Mouse (Mus musculus): ENCODE results near the gene Hist1h1a. TPM values are rescaled to one million over a fixed set of nuclear protein-coding genes. Genes with fewer than 3 reads are reported as not detected.

The Hist1h1a gene
- polyA plus RNA-seq, 1 experiment from 2014 or later: 2.5 TPM

DNA sequence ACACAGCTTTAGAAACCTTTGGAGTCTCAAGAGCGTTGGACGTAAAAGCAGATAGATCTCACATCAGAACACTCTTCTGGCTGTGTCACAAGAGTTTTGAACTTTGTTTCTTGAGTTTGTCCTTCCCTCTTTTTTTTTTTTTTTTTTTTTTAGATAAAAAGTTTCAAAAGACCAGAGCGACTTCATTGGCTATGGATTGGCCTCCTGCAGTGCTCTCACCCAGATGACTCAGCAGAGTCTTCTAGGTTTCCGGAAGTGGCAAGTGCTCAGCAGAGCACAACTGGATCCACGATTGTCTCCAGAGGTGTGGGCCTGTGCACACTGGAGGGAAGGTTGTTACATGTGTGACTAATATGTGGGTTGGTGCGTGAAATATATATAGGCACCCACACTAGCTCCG, 14.9 kb downstream of the Hist1h1a start:
- no peaks in the 10 kb centered on the region for H3K27me3 ChIP-seq (ENCODE audit: control insufficient read depth, insufficient read depth, low read depth, low read length)
- WGBS (ENCODE audit: insufficient replicate concordance): 72% methylated on average over 7 of the region's 7 CpGs

DNA sequence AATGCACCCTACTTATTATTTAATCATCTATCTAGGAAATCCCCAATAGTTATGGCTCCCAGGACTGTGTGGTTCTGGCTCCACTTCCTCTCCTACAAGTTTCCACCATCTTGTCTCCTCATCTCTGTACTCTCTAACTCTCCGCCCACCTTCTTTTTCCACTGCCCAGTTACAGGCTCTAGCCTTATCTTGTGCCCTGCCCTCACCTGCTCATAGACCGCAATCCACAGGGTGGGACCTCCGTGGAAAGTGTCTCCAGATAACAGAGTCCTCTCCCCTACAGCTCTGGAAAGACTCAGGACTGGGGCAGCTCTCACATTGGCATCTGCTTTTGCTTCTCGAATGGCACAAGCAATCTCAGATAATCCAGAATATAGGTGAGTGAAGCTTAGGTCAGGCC, 15.6 kb downstream of the Hist1h1a start:
- 49% methylated on average over 4 of the region's 4 CpGs for WGBS (ENCODE audit: insufficient replicate concordance)
- H3K9ac ChIP-seq (ENCODE audit: low read depth, low read length): no peak overlapping the region
- no peak overlapping the region for H3K4me2 ChIP-seq (ENCODE audit: low read depth, low read length)
- H3K27me3 ChIP-seq (ENCODE audit: control insufficient read depth, insufficient read depth, low read depth, low read length): no peaks in the 10 kb centered on the region
- no peaks in the 10 kb centered on the region for H3K9me3 ChIP-seq (replicated peaks; ENCODE audit: control insufficient read depth, low read length)
- 0 out of 2 replicates have a peak, but pooled peaks have one; percentile 11 for ATAC-seq (ENCODE audit: low read depth)
- H3K27ac ChIP-seq (ENCODE audit: low read length): no peak overlapping the region
- no peaks in the 10 kb centered on the region; the same call in 1 of the 2 replicates for H3K4me1 ChIP-seq (ENCODE audit: control insufficient read depth, low read depth, low read length)
- no peak overlapping the region for H3K4me3 ChIP-seq (ENCODE audit: low read depth, low read length)
- H3K36me3 ChIP-seq (ENCODE audit: control insufficient read depth, insufficient read depth): no peaks in the 10 kb centered on the region

More for the DNA sequence above, 14.9 kb downstream of the Hist1h1a start:
- H3K36me3 ChIP-seq (ENCODE audit: control insufficient read depth, insufficient read depth): no peaks in the 10 kb centered on the region
- no peak overlapping the region for H3K27ac ChIP-seq (ENCODE audit: low read length)
- H3K4me2 ChIP-seq (ENCODE audit: low read depth, low read length): no peak overlapping the region
- no peak for ATAC-seq (ENCODE audit: low read depth)
- H3K9ac ChIP-seq (ENCODE audit: low read depth, low read length): no peak overlapping the region
- no peak overlapping the region for H3K4me3 ChIP-seq (ENCODE audit: low read depth, low read length)
- H3K9me3 ChIP-seq (replicated peaks; ENCODE audit: control insufficient read depth, low read length): no peaks in the 10 kb centered on the region
- peaks cover 2% of the 10 kb centered on the region; the same call in 1 of the 2 replicates for H3K4me1 ChIP-seq (ENCODE audit: control insufficient read depth, low read depth, low read length)

DNA sequence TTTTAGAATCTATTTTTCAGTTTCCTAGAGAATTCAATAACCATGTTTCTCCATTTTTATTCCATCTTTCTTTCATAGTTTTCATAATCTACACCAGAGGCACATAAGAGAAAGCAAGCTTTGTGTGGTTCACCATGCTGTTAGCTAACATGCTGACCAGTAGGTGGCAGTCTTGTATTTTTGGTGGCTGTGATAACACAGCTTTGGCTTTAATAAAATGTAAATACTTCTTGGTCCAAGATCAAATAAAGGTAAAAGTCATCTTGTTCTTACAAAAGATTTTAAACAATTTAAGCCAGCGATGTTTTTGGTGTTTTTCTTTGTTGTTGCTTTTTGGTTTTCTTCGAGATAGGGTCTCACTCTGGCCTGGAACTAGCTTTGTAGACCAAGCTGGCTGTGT, 29.1 kb downstream of the Hist1h1a start:
- 31% methylated on average over 2 of the region's 2 CpGs for WGBS (ENCODE audit: insufficient replicate concordance)
- Histone ChIP-seq H3K4me2 (ENCODE audit: low read depth, low read length) (no peak overlapping the region), H3K4me3 (ENCODE audit: low read depth, low read length) (no peak overlapping the region), H3K27me3 (ENCODE audit: control insufficient read depth, insufficient read depth, low read depth, low read length) (no peaks in the 10 kb centered on the region), H3K9me3 (replicated peaks; ENCODE audit: control insufficient read depth, low read length) (no peaks in the 10 kb centered on the region), H3K36me3 (ENCODE audit: control insufficient read depth, insufficient read depth) (no peaks in the 10 kb centered on the region), H3K9ac (ENCODE audit: low read depth, low read length) (no peak overlapping the region), H3K4me1 (ENCODE audit: control insufficient read depth, low read depth, low read length) (no peaks in the 10 kb centered on the region), H3K27ac (ENCODE audit: low read length) (no peak overlapping the region)
- no peak for ATAC-seq (ENCODE audit: low read depth)

DNA sequence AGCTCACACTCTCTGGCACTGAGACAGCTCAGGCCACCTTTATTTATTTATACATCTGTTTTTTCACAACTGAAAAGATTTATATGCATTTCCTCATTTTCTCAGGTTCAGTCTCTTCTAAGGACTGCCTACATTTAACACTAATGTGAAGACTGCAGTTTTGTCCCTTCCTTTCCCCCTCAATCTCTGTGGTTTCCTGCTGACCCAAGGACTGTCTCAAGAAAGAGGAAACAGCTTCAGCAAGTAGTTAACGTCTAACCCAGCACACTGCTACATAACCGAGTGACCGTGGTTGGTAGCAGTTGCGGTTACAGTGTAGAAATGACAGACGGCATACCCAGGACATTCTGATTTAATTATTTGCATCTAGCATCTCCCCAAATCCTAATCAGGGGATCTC, 35.9 kb downstream of the Hist1h1a start:
- 14% methylated on average over 5 of the region's 5 CpGs for WGBS (ENCODE audit: insufficient replicate concordance)
- H3K9me3 ChIP-seq (replicated peaks; ENCODE audit: control insufficient read depth, low read length): no peaks in the 10 kb centered on the region

DNA sequence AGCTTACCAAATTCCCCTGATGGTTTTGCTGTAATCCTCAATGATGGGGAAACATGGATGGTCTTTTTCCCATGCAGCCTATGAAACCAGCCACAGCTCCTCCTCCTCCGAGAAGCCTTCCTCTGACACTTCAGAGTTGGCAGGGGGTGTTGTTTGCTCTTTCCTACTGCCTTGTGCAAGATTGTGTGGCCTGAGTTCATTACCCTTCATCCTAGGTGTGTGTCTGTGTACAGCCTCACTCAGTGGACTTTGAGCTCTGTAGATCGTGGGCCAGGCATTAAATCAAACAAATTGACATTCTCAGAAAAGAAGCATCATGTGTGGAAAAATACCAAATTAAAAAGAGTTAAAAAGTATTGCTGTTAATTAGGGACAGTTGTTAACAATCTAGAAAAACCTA, 41.1 kb downstream of the Hist1h1a start:
- 45% methylated on average over 2 of the region's 2 CpGs for WGBS (ENCODE audit: insufficient replicate concordance)

More for the DNA sequence above, 35.9 kb downstream of the Hist1h1a start:
- Histone ChIP-seq H3K4me2 (ENCODE audit: low read depth, low read length) (no peak overlapping the region), H3K36me3 (ENCODE audit: control insufficient read depth, insufficient read depth) (no peaks in the 10 kb centered on the region), H3K27me3 (ENCODE audit: control insufficient read depth, insufficient read depth, low read depth, low read length) (no peaks in the 10 kb centered on the region), H3K9ac (ENCODE audit: low read depth, low read length) (no peak overlapping the region), H3K4me3 (ENCODE audit: low read depth, low read length) (no peak overlapping the region), H3K4me1 (ENCODE audit: control insufficient read depth, low read depth, low read length) (no peaks in the 10 kb centered on the region; the same call in 1 of the 2 replicates), H3K27ac (ENCODE audit: low read length) (no peak overlapping the region)
- ATAC-seq (ENCODE audit: low read depth): no peak

DNA sequence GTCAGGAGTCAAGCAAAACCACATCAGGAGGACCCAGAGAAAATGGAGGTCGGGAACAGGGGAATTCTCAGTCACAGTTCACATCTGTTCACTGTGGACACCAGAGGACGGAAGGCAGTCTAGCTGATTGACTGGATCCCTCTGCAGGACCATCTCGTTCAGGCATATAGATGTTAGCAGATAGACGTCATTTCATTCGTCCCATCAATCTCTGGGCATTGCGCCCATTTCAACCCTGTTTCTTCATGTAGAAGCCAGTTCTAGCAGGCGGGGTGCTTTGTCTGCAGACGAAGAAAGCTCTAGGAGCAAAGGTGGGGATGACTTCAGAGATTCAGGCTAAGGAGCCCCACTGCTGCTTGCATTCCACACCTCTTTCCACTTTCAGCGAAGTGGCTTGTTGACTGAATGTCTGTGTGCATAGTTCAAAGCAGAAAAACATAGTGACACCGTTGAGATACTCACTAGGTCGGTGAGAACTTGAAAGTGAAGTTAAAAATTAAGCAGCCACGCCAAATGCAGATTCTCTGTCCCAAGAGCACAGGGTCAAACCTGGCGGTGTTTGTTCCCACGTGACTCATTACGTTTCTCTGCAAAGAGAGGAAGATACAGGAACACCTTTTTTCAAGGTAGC, 43.1 kb downstream of the Hist1h1a start, which contains the start of gene Slc17a2:
Gene Slc17a2 (plus strand): TSS at position 572 of the 631 bp plus-strand sequence.
- no peaks in the 10 kb centered on the region for H3K36me3 ChIP-seq (ENCODE audit: control insufficient read depth, insufficient read depth)
- peak; percentile 79 for ATAC-seq (ENCODE audit: low read depth)
- H3K27ac ChIP-seq (ENCODE audit: low read length): peak within 1 kb of the TSS; percentile 32; the same call in 1 of the 2 replicates
- H3K27me3 ChIP-seq (ENCODE audit: control insufficient read depth, insufficient read depth, low read depth, low read length): no peaks in the 10 kb centered on the region
- H3K4me3 ChIP-seq (ENCODE audit: low read depth, low read length): no peak within 1 kb of the TSS
- H3K9ac ChIP-seq (ENCODE audit: low read depth, low read length): no peak within 1 kb of the TSS
- peaks cover 3% of the 10 kb centered on the region for H3K4me1 ChIP-seq (ENCODE audit: control insufficient read depth, low read depth, low read length)
- WGBS (ENCODE audit: insufficient replicate concordance): 58% methylated on average over 15 of the region's 15 CpGs
- no peak within 1 kb of the TSS for H3K4me2 ChIP-seq (ENCODE audit: low read depth, low read length)
- H3K9me3 ChIP-seq (replicated peaks; ENCODE audit: control insufficient read depth, low read length): no peaks in the 10 kb centered on the region

More for the DNA sequence above, 41.1 kb downstream of the Hist1h1a start:
- Histone ChIP-seq H3K4me2 (ENCODE audit: low read depth, low read length) (no peak overlapping the region), H3K9ac (ENCODE audit: low read depth, low read length) (no peak overlapping the region), H3K27ac (ENCODE audit: low read length) (no peak overlapping the region), H3K9me3 (replicated peaks; ENCODE audit: control insufficient read depth, low read length) (no peaks in the 10 kb centered on the region), H3K4me1 (ENCODE audit: control insufficient read depth, low read depth, low read length) (peaks cover 3% of the 10 kb centered on the region), H3K27me3 (ENCODE audit: control insufficient read depth, insufficient read depth, low read depth, low read length) (no peaks in the 10 kb centered on the region), H3K36me3 (ENCODE audit: control insufficient read depth, insufficient read depth) (no peaks in the 10 kb centered on the region), H3K4me3 (ENCODE audit: low read depth, low read length) (no peak overlapping the region)
- peak; percentile 76 for ATAC-seq (ENCODE audit: low read depth)

Small RNA genes lying within 50 kb of the gene (microRNA-seq; reads per million reads assigned to microRNA genes)
- gene Gm44314: not detected
- gene Gm44484: 0.98 reads per million

Other genes with a start within 250 kb of the Hist1h1a start
- 5.5 and 9.8 TPM in 2 replicates for gene Hist1h4h, start 232.6 kb upstream of the Hist1h1a start, polyA plus RNA-seq (2015; fragmentation: Nextera tagmentation; extraction: Ambion mirVana)
- gene Hist1h2af, start 229.8 kb upstream of the Hist1h1a start, polyA plus RNA-seq (2015; fragmentation: Nextera tagmentation; extraction: Ambion mirVana): 2.0 and 6.7 TPM in 2 replicates
- gene Hist1h3g, start 228.2 kb upstream of the Hist1h1a start, polyA plus RNA-seq (2015; fragmentation: Nextera tagmentation; extraction: Ambion mirVana): 11.0 and 14.8 TPM in 2 replicates
- gene Hist1h2bh, start 220.3 kb upstream of the Hist1h1a start, polyA plus RNA-seq (2015; fragmentation: Nextera tagmentation; extraction: Ambion mirVana): 1.1 and 1.8 TPM in 2 replicates
- 1.2 and 1.4 TPM in 2 replicates for gene Hist1h3f, start 219.6 kb upstream of the Hist1h1a start, polyA plus RNA-seq (2015; fragmentation: Nextera tagmentation; extraction: Ambion mirVana)
- gene Hist1h4f, start 212.0 kb upstream of the Hist1h1a start, polyA plus RNA-seq (2015; fragmentation: Nextera tagmentation; extraction: Ambion mirVana): 2.4 and 2.9 TPM in 2 replicates
- 1.2 and 1.4 TPM in 2 replicates for gene Hist1h1d, start 210.4 kb upstream of the Hist1h1a start, polyA plus RNA-seq (2015; fragmentation: Nextera tagmentation; extraction: Ambion mirVana)
- 3.4 and 4.2 TPM in 2 replicates for gene Hist1h3e, start 201.3 kb upstream of the Hist1h1a start, polyA plus RNA-seq (2015; fragmentation: Nextera tagmentation; extraction: Ambion mirVana)
- gene Hist1h2ae, start 192.4 kb upstream of the Hist1h1a start, polyA plus RNA-seq (2015; fragmentation: Nextera tagmentation; extraction: Ambion mirVana): 63.6 and 96.6 TPM in 2 replicates
- gene Hist1h2bg, start 192.3 kb upstream of the Hist1h1a start, polyA plus RNA-seq (2015; fragmentation: Nextera tagmentation; extraction: Ambion mirVana): 10.6 and 13.5 TPM in 2 replicates
- gene Hist1h2bf, start 189.5 kb upstream of the Hist1h1a start, polyA plus RNA-seq (2015; fragmentation: Nextera tagmentation; extraction: Ambion mirVana): 3.7 and 5.9 TPM in 2 replicates
- 2.2 and 3.8 TPM in 2 replicates for gene Hist1h2ad, start 189.3 kb upstream of the Hist1h1a start, polyA plus RNA-seq (2015; fragmentation: Nextera tagmentation; extraction: Ambion mirVana)
- 6.6 and 7.7 TPM in 2 replicates for gene Hist1h3d, start 187.9 kb upstream of the Hist1h1a start, polyA plus RNA-seq (2015; fragmentation: Nextera tagmentation; extraction: Ambion mirVana)
- gene Hist1h4d, start 182.1 kb upstream of the Hist1h1a start, polyA plus RNA-seq (2015; fragmentation: Nextera tagmentation; extraction: Ambion mirVana): 126 and 155 TPM in 2 replicates
- gene Hist1h2be, start 142.5 kb upstream of the Hist1h1a start, polyA plus RNA-seq (2015; fragmentation: Nextera tagmentation; extraction: Ambion mirVana): 1.9 and 2.0 TPM in 2 replicates
- 23.6 and 27.8 TPM in 2 replicates for gene Hist1h1e, start 141.1 kb upstream of the Hist1h1a start, polyA plus RNA-seq (2015; fragmentation: Nextera tagmentation; extraction: Ambion mirVana)
- gene Hist1h2ac, start 79.7 kb upstream of the Hist1h1a start, polyA plus RNA-seq (2015; fragmentation: Nextera tagmentation; extraction: Ambion mirVana): 1.2 and 1.5 TPM in 2 replicates
- gene Hist1h2bc, start 79.5 kb upstream of the Hist1h1a start, polyA plus RNA-seq (2015; fragmentation: Nextera tagmentation; extraction: Ambion mirVana): 202 and 220 TPM in 2 replicates
- gene Hist1h1t, start 67.9 kb upstream of the Hist1h1a start, polyA plus RNA-seq (2015; fragmentation: Nextera tagmentation; extraction: Ambion mirVana): 0.13 TPM in 1 of 2 replicates, not detected in the other
- gene Hist1h4c, start 65.2 kb upstream of the Hist1h1a start, polyA plus RNA-seq (2015; fragmentation: Nextera tagmentation; extraction: Ambion mirVana): 6.3 and 8.9 TPM in 2 replicates
- 16.0 and 16.3 TPM in 2 replicates for gene Hfe, start 52.8 kb upstream of the Hist1h1a start, polyA plus RNA-seq (2015; fragmentation: Nextera tagmentation; extraction: Ambion mirVana)
- 99.6 and 112 TPM in 2 replicates for gene Hist1h1c, start 24.9 kb upstream of the Hist1h1a start, polyA plus RNA-seq (2015; fragmentation: Nextera tagmentation; extraction: Ambion mirVana)
- 4.4 and 7.4 TPM in 2 replicates for gene Hist1h3c, start 18.1 kb upstream of the Hist1h1a start, polyA plus RNA-seq (2015; fragmentation: Nextera tagmentation; extraction: Ambion mirVana)
- 3.2 and 6.3 TPM in 2 replicates for gene Hist1h2bb, start 16.9 kb upstream of the Hist1h1a start, polyA plus RNA-seq (2015; fragmentation: Nextera tagmentation; extraction: Ambion mirVana)
- 49.0 and 58.5 TPM in 2 replicates for gene Hist1h2ab, start 12.5 kb upstream of the Hist1h1a start, polyA plus RNA-seq (2015; fragmentation: Nextera tagmentation; extraction: Ambion mirVana)
- gene Hist1h3b, start 11.4 kb upstream of the Hist1h1a start, polyA plus RNA-seq (2015; fragmentation: Nextera tagmentation; extraction: Ambion mirVana): 14.4 TPM in 2 replicates
- gene Hist1h4b, start 6.7 kb upstream of the Hist1h1a start, polyA plus RNA-seq (2015; fragmentation: Nextera tagmentation; extraction: Ambion mirVana): 3.5 and 5.4 TPM in 2 replicates
- gene Hist1h4a, start 2.4 kb upstream of the Hist1h1a start, polyA plus RNA-seq (2015; fragmentation: Nextera tagmentation; extraction: Ambion mirVana): 0.48 TPM in 1 of 2 replicates, not detected in the other
- gene Hist1h3a, start 1.3 kb upstream of the Hist1h1a start, polyA plus RNA-seq (2015; fragmentation: Nextera tagmentation; extraction: Ambion mirVana): 4.6 and 6.8 TPM in 2 replicates
- gene Trim38, start 6.2 kb downstream of the Hist1h1a start, polyA plus RNA-seq (2015; fragmentation: Nextera tagmentation; extraction: Ambion mirVana): not detected in 2 replicates
- gene Slc17a2, start 43.3 kb downstream of the Hist1h1a start, polyA plus RNA-seq (2015; fragmentation: Nextera tagmentation; extraction: Ambion mirVana): 1.5 and 1.8 TPM in 2 replicates
- gene Slc17a3, start 75.8 kb downstream of the Hist1h1a start, polyA plus RNA-seq (2015; fragmentation: Nextera tagmentation; extraction: Ambion mirVana): 7.9 and 9.2 TPM in 2 replicates
- gene Slc17a1, start 104.1 kb downstream of the Hist1h1a start, polyA plus RNA-seq (2015; fragmentation: Nextera tagmentation; extraction: Ambion mirVana): 0.17 and 0.39 TPM in 2 replicates
- 0.34 and 0.40 TPM in 2 replicates for gene Slc17a4, start 151.3 kb downstream of the Hist1h1a start, polyA plus RNA-seq (2015; fragmentation: Nextera tagmentation; extraction: Ambion mirVana)
- gene Hist1h2ba, start 170.5 kb downstream of the Hist1h1a start, polyA plus RNA-seq (2015; fragmentation: Nextera tagmentation; extraction: Ambion mirVana): not detected in 2 replicates
- gene Hist1h2aa, start 170.8 kb downstream of the Hist1h1a start, polyA plus RNA-seq (2015; fragmentation: Nextera tagmentation; extraction: Ambion mirVana): not detected in 2 replicates
- gene Scgn, start 227.5 kb downstream of the Hist1h1a start, polyA plus RNA-seq (2015; fragmentation: Nextera tagmentation; extraction: Ambion mirVana): 0.19 TPM in 1 of 2 replicates, not detected in the other

Measured in liver, embryonic 16.5 days (tissue).